Mouse (Mus musculus): ENCODE measurements around the gene Gm21680. TPM values are rescaled to one million over a fixed set of nuclear protein-coding genes. Genes with fewer than 3 reads are reported as not detected.
"Not testable (repeated sequence)": the region's sequence is repeated elsewhere in the genome, so short reads cannot be mapped to it uniquely, and the experiment has no call there.

Gm21680 gene
- total RNA-seq (2014; rRNA removed) (not detected in 2 replicates), polyA plus RNA-seq (2015; fragmentation: Nextera tagmentation; extraction: Ambion mirVana) (not detected in 2 replicates)

DNA sequence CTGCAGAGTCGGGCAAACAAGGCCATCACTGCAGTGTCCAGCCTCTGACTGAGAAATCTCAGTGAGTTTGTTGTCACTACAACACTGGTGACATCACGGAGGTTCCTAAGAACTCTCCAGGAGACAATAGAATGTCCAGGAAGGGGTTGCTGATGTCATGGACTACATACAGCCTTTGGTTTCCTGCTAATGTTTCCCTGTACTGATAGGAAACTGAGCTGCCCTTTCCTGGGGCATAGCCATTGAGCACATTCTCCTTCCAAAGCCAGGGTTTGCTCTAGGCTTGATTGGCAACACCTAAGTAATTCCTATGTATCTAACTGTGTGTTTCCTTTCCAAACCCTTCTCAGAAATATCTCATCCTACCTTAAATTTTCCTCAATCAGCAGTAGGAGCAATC, at the start of gene Gm21680:
Gene Gm21680, minus strand, starts transcription at position 101 of the 400 bp plus-strand sequence.
- not testable (repeated sequence) for H3K4me1 ChIP-seq (ENCODE audit: insufficient read depth, low read length); H3K9me3 ChIP-seq (ENCODE audit: low read length); H3K27ac ChIP-seq; H3K27me3 ChIP-seq (ENCODE audit: insufficient read depth, low read length); H3K4me3 ChIP-seq (ENCODE audit: low read length); DNase-seq (ENCODE audit: low spot score); H3K9ac ChIP-seq (replicated peaks; ENCODE audit: low read length); H3K36me3 ChIP-seq (ENCODE audit: insufficient read depth, low read length); H3K4me2 ChIP-seq (ENCODE audit: low read depth, low read length); ATAC-seq
- no CpG with 5 or more reads among the region's 2 CpGs for whole genome bisulfite sequencing

GRCm38 (mm10) chr5:26007697-26008096, 35.2 kb upstream of the Gm21680 start:
- not testable (repeated sequence) for DNase-seq (ENCODE audit: low spot score); H3K27me3 ChIP-seq (ENCODE audit: insufficient read depth, low read length); H3K4me1 ChIP-seq (ENCODE audit: insufficient read depth, low read length); H3K27ac ChIP-seq; H3K9ac ChIP-seq (replicated peaks; ENCODE audit: low read length); H3K36me3 ChIP-seq (ENCODE audit: insufficient read depth, low read length); H3K9me3 ChIP-seq (ENCODE audit: low read length)
- ATAC-seq, result peak; percentile 32
- Histone ChIP-seq H3K4me3 (ENCODE audit: low read length) (peak overlapping the region; percentile 38; the same call in 1 of the 2 replicates), H3K4me2 (ENCODE audit: low read depth, low read length) (peak overlapping the region; percentile 60; the same call in 1 of the 2 replicates)
- 65% methylated on average over 6 of the region's 7 CpGs for WGBS

- DNase-seq (ENCODE audit: low spot score) (peak; percentile 74), ATAC-seq (peak; percentile 92)
- peak overlapping the region; percentile 60 for H3K4me2 ChIP-seq (ENCODE audit: low read depth, low read length)
- H3K9ac ChIP-seq (replicated peaks; ENCODE audit: low read length), result peak overlapping the region; percentile 41; the same call in 1 of the 2 replicates
- peak overlapping the region; percentile 38 for H3K4me3 ChIP-seq (ENCODE audit: low read length)
- H3K9me3 ChIP-seq (ENCODE audit: low read length); H3K27me3 ChIP-seq (ENCODE audit: insufficient read depth, low read length); H3K27ac ChIP-seq; H3K4me1 ChIP-seq (ENCODE audit: insufficient read depth, low read length); H3K36me3 ChIP-seq (ENCODE audit: insufficient read depth, low read length): not testable (repeated sequence)
- peak; percentile 36; the same call in 1 of the 2 replicates for TF ChIP-seq CTCF (IDR thresholded peaks at IDR 0.05; ENCODE audit: low read depth)
- 17% methylated on average over 43 of the region's 45 CpGs for WGBS
Observed at GRCm38 (mm10) chr5:26006937-26007695, 34.7 kb upstream of the Gm21680 start.

- H3K4me1 ChIP-seq (ENCODE audit: insufficient read depth, low read length); H3K27me3 ChIP-seq (ENCODE audit: insufficient read depth, low read length); H3K36me3 ChIP-seq (ENCODE audit: insufficient read depth, low read length); H3K9me3 ChIP-seq (ENCODE audit: low read length); H3K9ac ChIP-seq (replicated peaks; ENCODE audit: low read length); ATAC-seq; H3K27ac ChIP-seq; DNase-seq (ENCODE audit: low spot score); H3K4me3 ChIP-seq (ENCODE audit: low read length); H3K4me2 ChIP-seq (ENCODE audit: low read depth, low read length): not testable (repeated sequence)
- WGBS, result 83% methylated on average over 1 of the region's 2 CpGs
Observed at GRCm38 (mm10) chr5:26004698-26005097, 32.2 kb upstream of the Gm21680 start, which contains the start of gene Gm1979. Gene Gm1979 (minus strand): TSS chr5:26004798.

- H3K4me2 ChIP-seq (ENCODE audit: low read depth, low read length); ATAC-seq; H3K9me3 ChIP-seq (ENCODE audit: low read length); DNase-seq (ENCODE audit: low spot score); H3K36me3 ChIP-seq (ENCODE audit: insufficient read depth, low read length); H3K27ac ChIP-seq; H3K4me1 ChIP-seq (ENCODE audit: insufficient read depth, low read length); H3K4me3 ChIP-seq (ENCODE audit: low read length); H3K9ac ChIP-seq (replicated peaks; ENCODE audit: low read length); H3K27me3 ChIP-seq (ENCODE audit: insufficient read depth, low read length): not testable (repeated sequence)
- WGBS, result no CpG with 5 or more reads among the region's 3 CpGs
Observed at GRCm38 (mm10) chr5:25988550-25988949, 16.1 kb upstream of the Gm21680 start, which contains the start of gene Gm21698. Gene Gm21698 (minus strand): TSS chr5:25988650.

DNA sequence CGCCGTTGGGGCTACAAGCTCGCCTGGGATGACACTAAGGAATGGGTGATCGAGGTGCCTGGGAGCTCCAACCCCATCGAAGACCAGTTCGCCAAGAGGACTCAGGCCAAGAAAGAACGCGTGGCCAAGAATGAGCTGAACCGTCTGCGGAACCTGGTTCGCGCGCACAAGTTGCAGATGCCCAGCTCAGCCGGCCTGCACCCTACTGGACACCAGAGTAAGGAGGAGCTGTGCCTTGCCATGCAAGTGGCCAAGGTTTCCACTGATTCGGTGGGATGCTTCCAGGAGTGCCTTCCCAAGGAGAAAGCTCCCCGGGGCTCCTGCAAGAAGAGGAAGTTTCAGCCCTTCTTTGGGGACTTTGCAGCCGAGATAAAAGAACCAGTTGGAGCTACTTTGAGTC, 15.4 kb downstream of the Gm21680 start:
- peak overlapping the region; percentile 38; the same call in 1 of the 2 replicates for H3K4me2 ChIP-seq (ENCODE audit: low read depth, low read length)
- not testable (repeated sequence) for H3K4me3 ChIP-seq (ENCODE audit: low read length); H3K27ac ChIP-seq; H3K9me3 ChIP-seq (ENCODE audit: low read length); H3K36me3 ChIP-seq (ENCODE audit: insufficient read depth, low read length); DNase-seq (ENCODE audit: low spot score); H3K4me1 ChIP-seq (ENCODE audit: insufficient read depth, low read length); H3K9ac ChIP-seq (replicated peaks; ENCODE audit: low read length); H3K27me3 ChIP-seq (ENCODE audit: insufficient read depth, low read length)
- WGBS, result 56% methylated on average over 16 of the region's 17 CpGs
- ATAC-seq, result peak; percentile 38; the same call in 1 of the 2 replicates

DNA sequence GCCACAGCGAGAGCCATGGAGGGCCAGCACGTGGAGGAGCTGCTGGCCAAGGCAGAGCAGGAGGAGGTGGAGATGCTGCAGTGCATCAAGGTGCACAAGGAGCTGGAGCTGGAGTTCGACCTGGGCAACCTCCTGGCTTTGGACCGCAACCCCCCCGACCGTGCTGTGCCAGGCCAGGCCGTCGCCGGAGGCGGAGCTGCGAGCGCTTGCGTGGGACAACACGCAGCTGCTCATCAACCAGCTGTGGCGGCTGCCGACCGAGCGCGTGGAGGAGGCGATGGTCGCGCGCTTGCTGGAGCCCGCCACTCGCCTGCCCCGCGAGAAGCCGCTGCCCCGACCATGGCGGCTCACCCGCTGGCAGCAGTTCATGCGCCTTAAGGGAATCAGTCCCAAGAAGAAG, 15.9 kb downstream of the Gm21680 start:
- peak; percentile 59; the same call in 1 of the 2 replicates for ATAC-seq
- peak; percentile 28 for DNase-seq (ENCODE audit: low spot score)
- H3K9me3 ChIP-seq (ENCODE audit: low read length); H3K27ac ChIP-seq; H3K27me3 ChIP-seq (ENCODE audit: insufficient read depth, low read length); H3K9ac ChIP-seq (replicated peaks; ENCODE audit: low read length); H3K4me1 ChIP-seq (ENCODE audit: insufficient read depth, low read length); H3K36me3 ChIP-seq (ENCODE audit: insufficient read depth, low read length): not testable (repeated sequence)
- WGBS, result 30% methylated on average over 32 of the region's 32 CpGs
- Histone ChIP-seq H3K4me2 (ENCODE audit: low read depth, low read length) (peak overlapping the region; percentile 38; the same call in 1 of the 2 replicates), H3K4me3 (ENCODE audit: low read length) (peak overlapping the region; percentile 23)

DNA sequence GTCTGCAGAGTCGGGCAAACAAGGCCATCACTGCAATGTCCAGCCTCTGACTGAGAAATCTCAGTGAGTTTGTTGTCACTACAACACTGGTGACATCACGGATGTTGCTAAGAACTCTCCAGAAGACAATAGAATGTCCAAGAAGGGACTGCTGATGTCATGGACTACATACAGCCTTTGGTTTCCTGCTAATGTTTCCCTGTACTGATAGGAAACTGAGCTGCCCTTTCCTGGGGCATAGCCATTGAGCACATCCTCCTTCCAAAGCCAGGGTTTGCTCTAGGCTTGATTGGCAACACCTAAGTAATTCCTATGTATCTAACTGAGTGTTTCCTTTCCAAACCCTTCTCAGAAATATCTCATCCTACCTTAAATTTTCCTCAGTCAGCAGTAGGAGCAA, 18.1 kb downstream of the Gm21680 start, which contains the start of gene Gm21671:
Gene Gm21671, minus strand, starts transcription at position 101 of the 400 bp plus-strand sequence.
- H3K9ac ChIP-seq (replicated peaks; ENCODE audit: low read length); H3K4me2 ChIP-seq (ENCODE audit: low read depth, low read length): not testable (repeated sequence)
- 78% methylated on average over 2 of the region's 2 CpGs for WGBS

DNA sequence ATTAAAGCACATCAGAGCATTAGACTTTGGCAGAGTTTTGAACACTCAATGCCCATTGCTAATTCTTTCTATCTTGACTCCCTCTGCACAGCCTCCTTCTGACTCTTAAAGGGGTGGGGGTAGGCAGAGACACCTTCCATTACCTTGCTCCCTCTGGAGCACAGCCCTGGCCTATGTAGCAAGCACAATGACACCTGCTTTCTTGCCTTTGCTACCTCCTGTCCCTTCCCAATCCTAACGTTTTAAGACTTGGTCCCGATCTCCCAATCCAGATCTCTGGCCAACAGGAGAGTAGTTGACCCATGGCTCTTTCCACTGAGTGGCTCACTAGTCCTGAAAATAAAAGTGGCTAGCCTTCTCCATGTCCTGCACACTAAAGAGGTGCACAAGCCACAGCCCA, 27.1 kb downstream of the Gm21680 start:
- not testable (repeated sequence) for H3K36me3 ChIP-seq (ENCODE audit: insufficient read depth, low read length); H3K27ac ChIP-seq; H3K4me1 ChIP-seq (ENCODE audit: insufficient read depth, low read length); H3K4me2 ChIP-seq (ENCODE audit: low read depth, low read length); H3K9ac ChIP-seq (replicated peaks; ENCODE audit: low read length); H3K9me3 ChIP-seq (ENCODE audit: low read length); ATAC-seq; H3K4me3 ChIP-seq (ENCODE audit: low read length); H3K27me3 ChIP-seq (ENCODE audit: insufficient read depth, low read length)
- WGBS, result 87% methylated on average over 2 of the region's 2 CpGs
- DNase-seq (ENCODE audit: low spot score), result peak; percentile 2

More for the DNA sequence above, 18.1 kb downstream of the Gm21680 start, which contains the start of gene Gm21671:
- not testable (repeated sequence) for H3K9me3 ChIP-seq (ENCODE audit: low read length); H3K27me3 ChIP-seq (ENCODE audit: insufficient read depth, low read length); DNase-seq (ENCODE audit: low spot score); ATAC-seq; H3K27ac ChIP-seq; H3K4me1 ChIP-seq (ENCODE audit: insufficient read depth, low read length); H3K4me3 ChIP-seq (ENCODE audit: low read length); H3K36me3 ChIP-seq (ENCODE audit: insufficient read depth, low read length)

DNA sequence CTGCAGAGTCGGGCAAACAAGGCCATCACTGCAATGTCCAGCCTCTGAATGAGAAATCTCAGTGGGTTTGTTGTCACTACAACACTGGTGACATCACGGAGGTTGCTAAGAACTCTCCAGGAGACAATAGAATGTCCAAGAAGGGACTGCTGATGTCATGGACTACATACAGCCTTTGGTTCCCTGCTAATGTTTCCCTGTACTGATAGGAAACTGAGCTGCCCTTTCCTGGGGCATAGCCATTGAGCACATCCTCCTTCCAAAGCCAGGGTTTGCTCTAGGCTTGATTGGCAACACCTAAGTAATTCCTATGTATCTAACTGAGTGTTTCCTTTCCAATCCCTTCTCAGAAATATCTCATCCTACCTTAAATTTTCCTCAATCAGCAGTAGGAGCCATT, 30.2 kb downstream of the Gm21680 start, which contains the start of gene Gm21663:
Gene Gm21663, minus strand, starts transcription at position 101 of the 400 bp plus-strand sequence.
- H3K27me3 ChIP-seq (ENCODE audit: insufficient read depth, low read length); H3K27ac ChIP-seq; DNase-seq (ENCODE audit: low spot score); H3K4me2 ChIP-seq (ENCODE audit: low read depth, low read length); H3K9me3 ChIP-seq (ENCODE audit: low read length); H3K36me3 ChIP-seq (ENCODE audit: insufficient read depth, low read length); H3K4me1 ChIP-seq (ENCODE audit: insufficient read depth, low read length); ATAC-seq; H3K9ac ChIP-seq (replicated peaks; ENCODE audit: low read length); H3K4me3 ChIP-seq (ENCODE audit: low read length): not testable (repeated sequence)
- 48% methylated on average over 2 of the region's 2 CpGs for WGBS

Data from hindbrain, postnatal 0 days (tissue).